Comparison of ENCODE assay signal across 8 mouse cellular contexts in genomic region chr8:70374318-70374927, GRCm38 (mm10). TPM values are rescaled to one million over a fixed set of nuclear protein-coding genes. Genes with fewer than 3 reads are reported as not detected.
DNase-seq lines count a peak whose midpoint lies in the region; ATAC-seq lines count a peak whose summit lies in the region.

No protein-coding gene starts in this region.

- peak; percentile 62 for ATAC-seq in embryonic facial prominence, embryonic 14.5 days (ENCODE audit: low read depth)
- peak; percentile 83 for ATAC-seq in heart, embryonic 12.5 days (ENCODE audit: insufficient number of reproducible peaks, low FRiP score)
- ATAC-seq in kidney, embryonic 15.5 days (replicated peaks; ENCODE audit: low FRiP score), result peak; percentile 80

- H3K4me2 ChIP-seq in embryonic facial prominence, embryonic 14.5 days (ENCODE audit: low read depth, low read length), result peak overlapping the region; percentile 65
- H3K4me2 ChIP-seq in heart, embryonic 12.5 days, result peak overlapping the region; percentile 64
- H3K4me2 ChIP-seq in kidney, embryonic 15.5 days, result peak overlapping the region; percentile 77

- peak overlapping the region; percentile 43 for H3K4me3 ChIP-seq in embryonic facial prominence, embryonic 14.5 days (ENCODE audit: low read depth, low read length)
- H3K4me3 ChIP-seq in heart, embryonic 12.5 days, result peak overlapping the region; percentile 39
- H3K4me3 ChIP-seq in kidney, embryonic 15.5 days (replicated peaks), result peak overlapping the region; percentile 47

- peaks cover 10% of the 10 kb centered on the region; the same call in 1 of the 2 replicates for H3K4me1 ChIP-seq in embryonic facial prominence, embryonic 14.5 days (ENCODE audit: control insufficient read depth, insufficient read depth, low read length)
- peaks cover 52% of the 10 kb centered on the region for H3K4me1 ChIP-seq in heart, embryonic 12.5 days (replicated peaks)
- H3K4me1 ChIP-seq in kidney, embryonic 15.5 days, result peaks cover 45% of the 10 kb centered on the region

- no peaks in the 10 kb centered on the region for H3K9me3 ChIP-seq in embryonic facial prominence, embryonic 14.5 days (ENCODE audit: control insufficient read depth, low read length)
- H3K9me3 ChIP-seq in heart, embryonic 12.5 days (replicated peaks), result no peaks in the 10 kb centered on the region
- no peaks in the 10 kb centered on the region for H3K9me3 ChIP-seq in kidney, embryonic 15.5 days (replicated peaks)

- peak; percentile 69 for DNase-seq in CD4-positive helper T cell, adult 2 months (ENCODE audit: low read depth, low spot score)
- peak; percentile 54 to 61 for DNase-seq in adrenal gland, postnatal 4 days (ENCODE audit: low spot score in 2 of 2)
- peak; percentile 81 for DNase-seq in embryonic facial prominence, embryonic 14.5 days (ENCODE audit: low spot score)
- peak; percentile 75 for DNase-seq in lung, postnatal 25 days (ENCODE audit: low spot score)
- peak; percentile 66 for DNase-seq in retina, adult 2 months (ENCODE audit: low read depth, low spot score)
- DNase-seq in yolk sac, embryonic 10.5 days (ENCODE audit: low spot score), result peak; percentile 77

- H3K9ac ChIP-seq in embryonic facial prominence, embryonic 14.5 days (ENCODE audit: low read depth, low read length), result 0 out of 2 replicates have a peak overlapping the region, but pooled peaks have one; percentile 19
- H3K9ac ChIP-seq in heart, embryonic 12.5 days, result no peak overlapping the region
- H3K9ac ChIP-seq in kidney, embryonic 15.5 days, result 0 out of 2 replicates have a peak overlapping the region, but pooled peaks have one; percentile 9

- no peak overlapping the region for H3K27ac ChIP-seq in embryonic facial prominence, embryonic 14.5 days (replicated peaks; ENCODE audit: low read depth, low read length)
- H3K27ac ChIP-seq in heart, embryonic 12.5 days (ENCODE audit: poor library complexity, severe bottlenecking), result no peak overlapping the region
- no peak overlapping the region for H3K27ac ChIP-seq in kidney, embryonic 15.5 days

- WGBS in embryonic facial prominence, embryonic 14.5 days, result 0% methylated on average over 34 of the region's 53 CpGs
- under 1% methylated on average over 42 of the region's 53 CpGs for WGBS in heart, embryonic 12.5 days
- under 1% methylated on average over 46 of the region's 53 CpGs for WGBS in kidney, embryonic 15.5 days

- H3K36me3 ChIP-seq in embryonic facial prominence, embryonic 14.5 days (ENCODE audit: control insufficient read depth, insufficient read depth, low read length), result no peaks in the 10 kb centered on the region
- H3K36me3 ChIP-seq in heart, embryonic 12.5 days, result no peaks in the 10 kb centered on the region
- H3K36me3 ChIP-seq in kidney, embryonic 15.5 days, result no peaks in the 10 kb centered on the region

- H3K27me3 ChIP-seq in embryonic facial prominence, embryonic 14.5 days (replicated peaks; ENCODE audit: control insufficient read depth, insufficient read depth, low read length), result peaks cover 76% of the 10 kb centered on the region
- H3K27me3 ChIP-seq in heart, embryonic 12.5 days (replicated peaks), result peaks cover 81% of the 10 kb centered on the region
- peaks cover 88% of the 10 kb centered on the region for H3K27me3 ChIP-seq in kidney, embryonic 15.5 days

RNA-seq across cellular contexts. Expression of gene Comp, which starts 1.1 kb away (rescaled TPM):
- 1 to 10 TPM in 1 of 2 experiments, under 1 TPM in 1; 0.28 to 1.0 TPM for total RNA-seq in adrenal gland, postnatal 4 days (2021)
- polyA plus RNA-seq in embryonic facial prominence, embryonic 14.5 days (2014; fragmentation: Nextera tagmentation; extraction: Ambion mirVana), result 9.5 and 9.9 TPM in 2 replicates
- polyA plus RNA-seq in heart, embryonic 12.5 days (2016; fragmentation: Nextera tagmentation; extraction: Ambion mirVana), result 2.7 and 3.6 TPM in 2 replicates
- polyA plus RNA-seq in kidney, embryonic 15.5 days (2015; fragmentation: Nextera tagmentation; extraction: Ambion mirVana), result 0.40 and 1.5 TPM in 2 replicates

RNA-seq across cellular contexts. Expression of gene Upf1, which starts 21.3 kb away (rescaled TPM):
- 10 to 100 TPM; 52.5 to 56.1 TPM for total RNA-seq in adrenal gland, postnatal 4 days (2021)
- polyA plus RNA-seq in embryonic facial prominence, embryonic 14.5 days (2014; fragmentation: Nextera tagmentation; extraction: Ambion mirVana), result 18.9 and 19.1 TPM in 2 replicates
- polyA plus RNA-seq in heart, embryonic 12.5 days (2016; fragmentation: Nextera tagmentation; extraction: Ambion mirVana), result 24.5 and 25.5 TPM in 2 replicates
- polyA plus RNA-seq in kidney, embryonic 15.5 days (2015; fragmentation: Nextera tagmentation; extraction: Ambion mirVana), result 17.1 and 17.2 TPM in 2 replicates

RNA-seq across cellular contexts. Expression of gene Gdf1, which starts 44.8 kb away (rescaled TPM):
- total RNA-seq in adrenal gland, postnatal 4 days (2021), result 1 to 10 TPM in 1 of 2 experiments, under 1 TPM in 1; 0.34 to 1.3 TPM
- 1.7 TPM in 1 of 2 replicates, not detected in the other for polyA plus RNA-seq in embryonic facial prominence, embryonic 14.5 days (2014; fragmentation: Nextera tagmentation; extraction: Ambion mirVana)
- polyA plus RNA-seq in heart, embryonic 12.5 days (2016; fragmentation: Nextera tagmentation; extraction: Ambion mirVana), result 2.1 TPM in 2 replicates
- polyA plus RNA-seq in kidney, embryonic 15.5 days (2015; fragmentation: Nextera tagmentation; extraction: Ambion mirVana), result 5.2 and 6.2 TPM in 2 replicates

RNA-seq across cellular contexts. Expression of gene Cers1, which starts 58.8 kb away (rescaled TPM):
- 1 to 10 TPM; 6.8 to 7.2 TPM for total RNA-seq in adrenal gland, postnatal 4 days (2021)
- 10.0 and 10.7 TPM in 2 replicates for polyA plus RNA-seq in embryonic facial prominence, embryonic 14.5 days (2014; fragmentation: Nextera tagmentation; extraction: Ambion mirVana)
- 2.1 and 2.5 TPM in 2 replicates for polyA plus RNA-seq in heart, embryonic 12.5 days (2016; fragmentation: Nextera tagmentation; extraction: Ambion mirVana)
- polyA plus RNA-seq in kidney, embryonic 15.5 days (2015; fragmentation: Nextera tagmentation; extraction: Ambion mirVana), result 2.6 and 4.0 TPM in 2 replicates
